Mouse (Mus musculus) lung, adult 2 months (tissue): Measurements from ENCODE around the gene Nobox.

Source experiments
- CTCF ChIP-seq: fragments of 200-500 bp; IDR thresholded peaks from 2 replicates; pipeline ENCODE4 v1.5.1; 2011; ENCODE audit warnings: mild to moderate bottlenecking, low read length, control low read depth; ENCODE audit not compliant: insufficient read depth
- POLR2A ChIP-seq: fragments of 200-500 bp; IDR thresholded peaks from 2 replicates; pipeline ENCODE4 v1.6.1; 2011; ENCODE audit warnings: low read depth, mild to moderate bottlenecking, control low read depth, low read length, borderline replicate concordance; ENCODE audit errors: extremely low read depth

DNA sequence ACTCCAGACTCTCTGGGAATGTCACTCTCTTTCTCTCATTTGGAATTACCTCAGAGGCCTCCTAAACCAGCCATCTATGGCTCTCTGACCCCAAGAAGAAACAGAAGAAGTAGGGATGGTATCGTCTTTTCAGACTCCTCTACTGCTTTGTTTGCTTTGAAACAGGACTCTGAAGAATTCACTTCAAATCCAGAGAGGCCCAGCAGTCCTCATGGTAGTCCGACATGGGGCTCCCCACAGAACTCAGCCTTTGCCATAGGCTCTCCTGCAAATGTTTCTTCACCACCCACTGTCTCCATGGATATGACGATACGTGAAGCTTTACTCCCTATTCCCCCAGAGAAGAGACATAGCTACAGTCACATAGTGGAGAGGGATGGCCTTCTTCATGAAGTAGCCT lies 35.2 kb downstream of the Nobox start:
- no peak for TF ChIP-seq CTCF
- TF ChIP-seq POLR2A: no peak
